Mouse (Mus musculus): ENCODE measurements around the gene Gns. TPM values are rescaled to one million over a fixed set of nuclear protein-coding genes. Genes with fewer than 3 reads are reported as not detected.

The Gns gene
- total RNA-seq, 2 experiments from 2014 or later: 159 to 213 TPM

DNA sequence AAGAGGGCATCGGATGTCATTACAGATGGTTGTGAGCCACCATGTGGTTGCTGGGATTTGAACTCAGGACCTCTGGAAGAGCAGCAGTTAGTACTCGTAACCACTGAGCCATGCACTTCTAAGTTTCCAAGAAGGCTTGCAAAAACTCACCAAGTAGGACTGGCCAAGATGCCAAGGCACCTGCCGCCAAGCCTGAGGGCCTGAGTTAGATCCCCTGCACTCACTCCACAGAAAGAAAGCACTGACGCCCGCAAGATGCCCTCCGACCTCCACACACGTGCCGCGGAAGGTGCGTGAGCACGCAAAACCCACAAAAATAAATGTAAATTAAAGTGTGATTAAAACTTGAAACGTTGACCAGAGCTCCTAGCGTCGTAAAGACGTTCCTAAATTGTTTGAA is 584 bp upstream of the Gns start:
- DNase-seq: no peak

DNA sequence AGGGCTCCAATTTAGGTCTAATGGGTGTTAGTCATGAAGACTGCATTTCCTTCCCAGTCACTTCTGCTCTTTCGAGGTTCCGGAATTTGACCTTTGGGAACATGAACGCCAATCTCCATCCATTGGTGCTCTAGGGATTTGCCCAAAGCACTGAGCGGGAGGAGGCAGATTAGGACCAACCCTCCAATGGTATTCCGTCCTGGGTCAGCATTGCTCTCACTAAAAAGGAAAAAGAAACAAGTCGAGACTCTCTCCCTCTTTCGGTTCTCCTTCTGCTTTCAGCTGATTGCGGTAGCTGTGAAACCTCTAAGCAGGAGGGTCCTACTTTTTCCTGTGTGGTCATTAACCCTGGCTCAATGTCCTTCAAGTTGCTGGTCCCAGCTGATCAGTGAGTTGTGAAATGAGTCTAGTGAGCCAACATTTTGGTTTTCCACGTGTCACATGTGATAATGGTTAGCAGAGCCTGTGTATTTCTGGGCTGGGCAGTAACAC is 937 bp downstream of the Gns start:
- peak; percentile 43 to 58 for DNase-seq

DNA sequence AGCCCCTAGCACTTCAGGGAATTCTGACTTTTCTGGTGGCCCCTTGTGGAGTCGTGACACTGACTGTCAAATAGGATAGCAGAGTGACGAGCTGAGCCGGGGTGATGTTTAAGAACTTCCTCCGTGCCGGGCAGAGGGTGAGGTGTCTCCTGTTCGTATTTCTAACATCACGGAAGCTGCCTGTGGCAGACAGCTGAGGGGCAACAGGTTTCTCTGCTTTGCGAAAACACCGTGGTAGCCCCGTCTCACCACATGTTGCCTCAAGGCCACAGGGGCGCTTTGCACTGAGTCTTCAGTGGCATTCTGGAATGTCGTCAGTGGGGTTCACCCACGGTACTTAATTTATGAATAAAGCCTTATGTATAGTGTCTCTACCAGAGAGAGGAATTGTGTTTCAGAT is 2.4 kb downstream of the Gns start:
- no peak for DNase-seq

DNA sequence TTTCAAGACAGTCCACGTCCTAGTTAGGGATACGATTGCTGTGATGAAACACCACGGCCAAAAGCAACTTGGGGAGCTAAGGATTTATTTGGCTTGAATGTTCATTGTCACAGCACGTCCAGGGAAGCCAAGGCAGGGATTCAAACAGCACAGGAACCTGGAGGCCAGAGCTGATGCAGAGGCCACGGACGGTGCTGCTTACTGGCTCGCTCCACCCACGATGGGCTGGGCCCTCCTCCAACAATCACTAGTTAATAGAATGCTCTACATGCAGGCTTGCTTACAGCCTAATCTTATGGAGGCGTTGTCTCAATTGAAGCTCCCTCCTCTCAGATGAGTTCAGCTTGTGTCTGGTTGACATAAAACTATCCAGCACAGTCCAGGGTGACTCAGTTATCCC is 2.9 kb downstream of the Gns start:
- DNase-seq: no peak

DNA sequence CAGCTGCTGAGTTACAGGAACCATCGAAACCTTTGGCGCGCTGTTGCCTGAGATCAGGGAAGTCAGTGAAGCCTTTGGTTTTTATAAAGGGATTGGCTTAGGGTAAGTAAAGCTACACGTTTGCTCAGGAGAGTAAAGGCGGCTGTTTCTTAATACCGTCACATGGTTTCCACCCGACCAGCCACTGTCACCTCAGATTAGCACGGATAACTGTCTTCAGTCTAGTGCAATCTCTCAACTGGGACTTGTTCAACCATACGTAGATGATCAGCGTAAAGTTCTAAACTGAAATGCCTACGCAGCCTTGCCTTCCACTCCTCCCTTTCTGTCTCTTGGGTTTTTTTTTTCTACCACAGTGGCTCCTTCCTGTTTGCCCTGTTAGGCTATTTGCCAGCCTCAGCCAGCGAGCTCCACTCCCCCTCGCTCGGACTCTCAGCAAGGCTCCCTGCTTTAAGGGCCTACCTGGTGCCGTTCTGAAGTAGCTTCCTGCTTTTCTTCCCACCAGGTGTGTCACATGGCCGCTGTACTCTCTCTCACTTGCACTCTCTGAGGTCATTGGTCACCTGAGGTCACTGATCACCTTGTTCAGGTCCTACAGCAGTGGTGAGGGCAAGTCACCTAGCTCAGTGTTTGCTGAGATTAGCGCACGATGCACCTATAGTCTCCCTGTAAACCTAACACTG is 4.0 kb downstream of the Gns start:
- no peak for DNase-seq

DNA sequence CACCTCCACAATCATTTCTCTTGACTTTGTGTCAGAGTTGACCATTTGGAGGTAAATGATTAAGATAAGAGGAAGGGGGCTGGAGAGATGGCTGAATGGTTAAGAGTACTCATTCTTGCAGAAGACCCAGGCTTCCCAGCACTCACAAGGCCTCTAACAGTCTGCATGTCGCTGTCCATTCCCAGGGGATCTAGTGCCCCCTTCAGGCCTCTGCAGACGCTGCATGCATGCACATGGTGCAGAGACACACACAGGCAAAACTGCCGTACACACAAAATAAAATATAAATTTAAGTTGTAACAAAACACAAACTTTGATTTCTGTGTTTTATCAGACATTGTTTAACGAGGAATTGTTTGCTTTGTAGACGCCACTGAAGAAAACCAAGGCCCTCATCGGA is 5.9 kb downstream of the Gns start:
- DNase-seq: peak in 1 of 2 experiments; percentile 31

DNA sequence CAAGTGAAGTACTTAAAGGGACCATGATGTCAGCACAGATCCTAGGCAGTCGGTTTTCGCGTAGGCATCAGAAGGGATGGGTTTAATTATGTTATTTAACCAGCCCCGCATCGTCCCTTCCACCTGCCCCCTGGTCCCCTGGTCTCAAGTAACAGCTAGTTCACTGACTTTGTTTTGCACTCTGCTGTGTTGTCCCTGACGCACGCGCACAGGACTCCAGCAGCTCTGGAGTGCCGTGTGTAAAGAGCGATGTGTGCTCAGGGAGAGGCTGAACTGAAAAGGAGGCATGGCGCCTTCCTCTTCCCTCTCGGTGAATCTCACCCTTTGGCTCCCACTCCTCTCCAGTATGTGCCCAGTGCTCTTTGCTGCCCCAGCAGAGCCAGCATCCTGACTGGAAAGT is 9.1 kb downstream of the Gns start:
- DNase-seq: no peak

DNA sequence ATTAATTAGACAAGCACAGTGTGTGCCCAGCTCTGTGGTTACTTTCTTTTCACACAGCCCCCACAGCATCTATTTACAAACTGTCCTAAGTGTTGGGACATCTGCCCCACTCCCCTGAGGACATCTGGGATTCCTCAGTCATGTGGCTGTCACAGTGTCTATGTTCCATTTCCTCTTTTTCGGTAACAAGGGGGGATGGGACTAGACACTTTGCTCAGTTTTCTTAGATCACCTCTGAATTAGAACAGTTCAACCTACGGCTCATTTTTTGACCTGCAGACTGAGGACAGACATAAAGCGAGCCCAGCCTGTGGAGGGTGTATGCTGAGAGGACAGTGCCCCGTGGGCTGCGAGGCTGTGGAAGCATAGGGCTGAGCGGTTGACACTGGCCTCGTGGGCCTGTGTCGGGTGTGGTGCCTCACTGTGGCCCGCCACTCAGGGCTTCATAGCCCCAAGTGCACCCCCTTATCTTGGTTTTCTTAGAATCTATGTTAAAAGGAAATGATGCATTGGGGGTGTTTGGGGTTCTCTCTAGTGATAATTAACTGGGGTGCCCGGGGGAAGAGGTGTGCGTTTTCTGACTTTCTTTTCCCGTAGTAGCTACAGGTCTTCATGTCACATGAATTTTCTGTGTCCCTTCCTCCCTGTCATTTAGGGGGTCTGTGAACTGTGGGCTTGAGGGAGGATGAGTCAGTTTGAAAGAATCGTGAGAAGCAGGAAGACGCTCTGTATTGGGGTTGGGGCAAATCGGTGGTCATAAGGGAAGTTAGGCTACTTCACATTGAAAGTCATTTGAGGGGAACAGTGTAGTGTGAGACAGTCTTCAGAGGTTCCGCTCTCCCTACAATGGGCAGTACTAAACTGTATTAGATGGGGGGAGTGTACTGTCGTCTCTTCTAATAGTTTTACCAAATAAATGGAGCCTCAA is 10.1 kb downstream of the Gns start:
- DNase-seq: no peak

DNA sequence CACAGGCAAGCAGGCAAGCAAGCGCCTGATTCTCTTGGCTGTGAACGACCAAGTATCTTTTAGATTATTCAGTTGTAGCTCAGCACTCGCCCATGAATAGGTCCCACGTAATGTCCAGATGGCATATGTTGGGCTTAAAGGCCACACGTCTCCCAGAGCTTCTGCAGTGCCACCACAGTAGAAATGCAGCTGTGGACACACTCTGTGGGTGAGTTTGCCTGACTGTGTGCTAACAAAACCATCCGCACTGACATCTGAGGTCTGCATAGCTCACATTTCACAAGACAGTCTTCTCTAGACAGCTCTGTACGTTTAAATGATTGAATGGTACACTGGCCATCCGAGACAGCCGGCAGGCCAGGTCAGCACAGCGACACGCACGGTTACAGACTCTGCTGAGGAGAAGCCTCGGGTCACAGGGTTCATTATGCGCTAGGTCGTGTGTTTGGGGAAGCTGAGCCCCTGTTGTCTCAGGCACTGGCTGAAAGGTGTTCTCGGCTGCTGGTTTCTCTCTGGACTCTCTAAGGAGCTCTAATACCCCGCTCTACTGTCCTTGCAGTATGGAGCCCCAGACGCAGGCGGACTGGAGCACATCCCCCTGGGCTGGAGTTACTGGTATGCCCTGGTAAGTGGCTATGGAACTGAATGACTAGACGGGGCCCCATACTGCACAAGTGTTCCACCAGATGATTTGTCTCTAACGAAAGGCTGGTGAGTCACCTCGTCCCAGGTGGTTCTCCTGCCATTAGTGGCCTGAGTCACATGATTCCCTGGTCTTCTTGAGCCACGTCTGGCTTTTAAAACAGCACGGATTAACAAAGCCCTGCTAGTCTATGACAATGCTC is 11.0 kb downstream of the Gns start:
- DNase-seq: no peak

DNA sequence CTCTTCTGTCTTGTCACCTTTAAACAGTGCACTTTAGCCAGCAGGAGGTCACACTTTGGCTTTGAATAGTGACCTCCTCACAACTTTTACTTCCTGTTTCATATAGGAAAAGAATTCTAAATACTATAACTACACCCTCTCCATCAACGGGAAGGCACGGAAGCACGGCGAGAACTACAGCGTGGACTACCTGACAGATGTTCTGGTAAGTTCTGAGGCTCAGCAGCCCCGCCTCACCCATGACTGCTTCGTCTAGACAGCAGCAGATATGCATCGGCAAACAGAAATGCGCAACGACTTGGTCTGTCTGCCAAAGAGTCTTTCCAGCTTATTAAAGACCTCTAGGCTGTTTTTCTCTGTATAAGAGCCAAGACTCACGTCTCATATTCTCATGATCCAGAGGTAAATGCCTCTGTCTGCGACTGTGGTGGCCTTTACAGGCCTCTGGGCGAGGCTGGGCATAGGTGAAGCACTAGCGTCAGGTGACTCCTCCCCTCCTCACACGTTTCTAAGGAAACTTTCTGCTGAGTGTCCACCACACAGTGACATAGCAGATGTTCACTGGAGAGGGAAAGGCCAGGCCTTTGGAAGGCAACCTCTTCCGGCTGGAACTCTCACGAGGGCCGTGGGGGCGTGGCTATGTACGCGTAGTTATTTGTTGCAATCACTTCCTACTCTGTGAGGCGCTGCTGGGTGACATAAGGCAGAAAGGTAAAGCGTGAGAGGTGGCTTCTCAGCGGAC is 11.8 kb downstream of the Gns start:
- DNase-seq: no peak

DNA sequence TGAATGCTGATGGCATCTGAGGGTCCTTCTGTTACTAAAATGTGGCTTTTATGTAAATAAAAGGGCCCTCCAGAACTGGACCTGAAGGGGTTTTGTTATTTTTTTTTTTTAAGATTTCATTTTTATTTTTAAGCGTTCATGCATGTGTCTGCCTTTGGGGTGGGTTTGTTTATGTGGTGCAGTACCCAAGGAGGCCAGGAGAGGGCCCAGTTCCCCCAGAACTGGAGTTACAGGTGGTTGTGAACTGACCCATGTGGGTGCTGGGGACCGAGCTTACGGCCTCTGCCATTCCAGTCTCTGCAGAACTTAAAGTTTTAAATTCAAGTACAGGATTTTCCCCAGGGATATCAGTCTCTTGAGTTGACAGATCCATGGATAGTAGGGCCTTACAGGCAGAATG is 14.5 kb downstream of the Gns start:
- DNase-seq: no peak

DNA sequence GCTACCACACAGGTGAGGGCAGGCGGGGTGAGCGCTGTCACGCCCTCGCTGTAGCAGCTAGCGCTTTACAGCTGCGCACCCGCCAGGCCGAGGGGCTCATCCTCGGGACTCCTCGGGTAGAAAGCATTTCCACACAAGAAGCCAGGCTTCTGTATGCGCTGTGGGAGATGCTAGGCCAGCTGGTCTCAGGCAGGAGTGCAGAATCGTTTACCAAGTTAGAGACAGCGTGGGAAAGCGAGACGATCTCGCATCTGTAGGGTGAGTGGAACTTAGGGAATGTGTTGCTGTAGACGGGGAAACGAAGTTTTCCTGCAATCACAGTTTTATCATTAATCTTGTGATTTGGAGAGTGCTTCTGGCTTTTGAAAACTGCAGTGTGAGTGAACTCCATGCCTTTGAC is 16.4 kb downstream of the Gns start:
- DNase-seq: no peak

DNA sequence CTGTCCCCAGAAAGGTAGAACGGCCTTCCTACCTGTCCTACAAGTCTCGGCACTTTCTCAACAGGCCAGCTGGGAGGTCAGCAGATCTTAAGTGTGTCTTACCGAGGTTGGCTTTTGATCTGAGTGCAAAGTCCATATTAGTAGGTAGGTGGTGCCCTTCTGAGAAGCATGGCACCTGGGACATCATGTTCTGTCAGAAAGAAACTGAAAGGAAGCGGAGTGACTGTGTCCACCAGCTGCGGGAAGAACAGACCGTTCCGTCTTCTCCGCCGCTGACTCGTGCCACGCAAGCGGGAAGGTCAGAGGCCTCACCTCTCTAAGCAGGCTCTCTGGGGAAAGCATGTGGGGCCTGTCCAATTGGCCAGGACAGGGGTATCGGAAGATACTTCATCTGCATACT is 19.8 kb downstream of the Gns start:
- no peak for DNase-seq

DNA sequence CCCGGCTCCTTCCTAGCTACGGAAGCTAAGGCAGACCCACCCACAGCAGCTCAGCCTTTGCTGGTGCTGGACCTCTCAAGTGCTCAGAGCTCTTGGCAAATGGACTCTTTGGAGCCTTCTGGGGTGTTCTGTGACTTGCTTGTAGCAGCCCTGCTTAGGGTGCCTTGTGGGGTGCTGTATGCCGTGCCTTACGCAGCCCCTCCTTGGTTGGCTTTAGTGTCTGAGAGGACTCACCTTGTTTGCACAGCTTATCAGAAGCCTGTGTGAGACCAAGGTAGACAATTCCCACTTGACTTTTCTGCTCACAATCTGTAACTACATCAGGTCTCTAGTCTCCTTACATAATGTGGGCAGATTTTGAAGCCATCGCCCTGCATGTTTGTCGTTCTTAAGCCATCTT is 20.8 kb downstream of the Gns start:
- DNase-seq: no peak

DNA sequence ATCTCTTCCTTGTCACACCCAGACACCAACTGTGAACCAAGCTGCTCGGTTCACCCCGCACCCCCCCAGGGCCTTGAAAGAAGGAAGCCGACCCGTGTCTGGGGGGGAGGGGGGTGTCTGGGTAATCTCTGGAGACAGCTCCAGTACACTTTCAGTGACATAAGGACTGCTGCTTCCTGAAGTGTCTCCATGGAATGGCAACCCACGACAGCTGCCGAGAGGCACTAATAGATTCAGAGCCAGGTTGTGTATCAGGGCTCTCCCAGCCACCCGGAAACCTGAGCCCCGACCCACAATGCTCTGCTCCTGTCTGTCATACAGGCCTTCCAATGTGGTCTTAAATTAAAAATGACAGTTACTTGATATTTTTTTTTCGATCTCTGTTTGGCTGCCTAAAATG is 21.5 kb downstream of the Gns start:
- DNase-seq: no peak

DNA sequence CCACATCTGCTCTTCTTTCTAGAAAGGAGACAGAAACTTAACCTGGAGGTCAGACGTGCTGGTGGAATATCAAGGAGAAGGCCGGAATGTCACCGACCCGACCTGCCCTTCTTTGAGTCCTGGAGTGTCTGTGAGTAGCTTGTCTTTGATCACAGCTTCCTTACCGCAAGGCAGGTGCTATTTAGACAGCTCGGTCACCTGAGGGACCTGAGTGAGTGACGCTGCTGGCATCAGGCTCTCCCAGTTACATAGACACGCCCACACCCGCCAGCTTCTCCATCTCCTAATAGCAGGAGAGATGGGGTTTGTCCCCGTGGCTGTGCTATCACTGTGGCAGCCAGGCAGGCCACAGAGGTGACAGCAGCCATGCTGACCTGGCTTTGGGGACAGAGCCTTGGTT is 25.7 kb downstream of the Gns start:
- DNase-seq: no peak

DNA sequence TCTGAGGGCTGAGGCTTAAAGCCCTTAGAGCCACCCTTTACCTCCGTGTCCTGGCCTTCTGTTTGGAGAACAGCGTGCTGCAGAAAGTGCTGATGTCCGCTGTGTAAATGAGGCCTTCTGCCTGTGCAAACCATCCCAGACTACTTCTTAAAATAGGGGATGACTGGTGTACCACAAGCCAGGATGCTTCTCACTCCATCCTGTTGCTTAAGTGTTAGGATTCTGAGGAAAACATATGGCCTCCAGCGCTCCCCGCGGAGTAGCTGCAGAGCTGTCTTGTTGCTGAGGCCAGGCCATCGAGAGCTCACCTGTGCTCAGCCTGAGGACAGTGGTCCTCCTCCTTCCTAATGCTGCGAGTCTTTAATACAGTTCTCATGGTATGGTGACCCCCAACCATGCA is 27.0 kb downstream of the Gns start:
- no peak for DNase-seq

DNA sequence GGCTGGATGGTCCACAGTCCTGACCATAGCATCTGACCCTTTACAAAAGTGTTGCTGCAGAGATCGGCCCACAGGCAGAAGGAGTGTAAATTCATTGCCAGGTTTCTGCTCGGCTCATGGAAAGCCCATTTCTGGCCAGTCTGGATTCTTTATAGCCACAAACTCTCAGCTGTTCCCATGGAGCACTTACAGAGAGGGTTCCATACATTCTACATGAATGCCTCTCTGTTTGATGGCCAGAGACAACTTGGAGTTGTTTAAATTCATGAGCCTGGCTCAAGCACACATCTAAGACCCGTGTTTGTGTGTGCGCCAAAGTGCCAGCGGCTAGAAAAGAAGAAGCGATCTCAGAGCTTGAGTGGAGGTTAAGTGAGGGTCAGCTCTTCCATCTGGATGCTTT is 29.4 kb downstream of the Gns start:
- no peak for DNase-seq

DNA sequence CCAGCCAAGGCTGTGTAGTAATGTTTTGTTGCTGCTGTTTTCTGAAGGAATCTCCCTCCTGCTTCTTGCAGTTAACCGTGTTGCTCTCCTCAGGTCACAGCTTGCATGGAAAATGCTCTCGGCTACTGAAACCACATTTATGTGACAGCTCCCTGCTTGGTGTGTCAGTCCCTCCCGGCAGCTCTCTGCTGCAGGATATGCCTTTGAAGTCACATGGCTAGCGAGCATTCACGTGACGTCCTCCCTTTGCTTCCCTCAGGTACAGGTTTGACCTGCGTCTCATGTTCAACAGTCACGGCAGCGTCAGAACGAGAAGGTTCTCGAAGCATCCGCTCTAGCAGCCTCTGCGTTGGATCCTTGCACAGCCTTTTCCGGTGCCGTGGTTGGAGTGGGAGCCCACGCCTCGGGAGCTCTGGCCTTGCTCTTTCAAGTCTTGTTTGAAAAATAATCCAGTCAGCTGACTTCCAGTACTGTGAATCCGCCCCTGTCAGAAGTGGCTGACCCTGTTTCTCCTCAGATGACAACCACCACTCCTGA is 30.0 kb downstream of the Gns start:
- peak; percentile 41 to 47 for DNase-seq

DNA sequence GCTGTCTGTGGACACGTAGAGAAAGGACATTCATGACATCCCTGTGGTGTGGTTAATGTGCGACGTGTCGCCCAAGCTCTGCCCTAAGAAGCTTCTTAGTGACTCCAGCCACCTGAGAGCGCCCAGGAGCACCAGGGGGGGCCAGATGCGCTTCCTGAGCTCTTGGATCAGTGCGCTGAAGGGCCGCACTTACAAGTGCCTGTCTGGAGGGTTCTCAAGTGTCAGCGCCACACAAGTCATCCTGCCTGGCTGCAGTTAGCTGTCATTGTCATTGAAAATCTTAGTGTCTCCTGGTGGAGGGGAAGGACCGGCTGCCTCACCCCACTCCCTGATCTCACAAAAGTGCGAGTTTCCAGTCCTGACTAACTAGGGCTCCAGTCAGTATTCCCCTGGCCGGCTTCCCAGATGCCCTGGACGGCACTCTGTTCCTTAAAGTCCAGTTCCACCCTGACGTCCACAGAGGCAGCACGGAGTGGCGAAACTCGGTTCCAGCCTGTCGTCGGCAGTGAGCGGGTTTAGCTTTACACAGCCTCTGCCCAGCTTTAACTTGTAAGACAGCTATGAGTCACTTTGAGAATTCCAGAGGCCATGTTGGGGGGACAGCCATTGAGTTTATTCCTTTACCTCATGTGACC is 30.8 kb downstream of the Gns start:
- peak; percentile 15 to 32 for DNase-seq

DNA sequence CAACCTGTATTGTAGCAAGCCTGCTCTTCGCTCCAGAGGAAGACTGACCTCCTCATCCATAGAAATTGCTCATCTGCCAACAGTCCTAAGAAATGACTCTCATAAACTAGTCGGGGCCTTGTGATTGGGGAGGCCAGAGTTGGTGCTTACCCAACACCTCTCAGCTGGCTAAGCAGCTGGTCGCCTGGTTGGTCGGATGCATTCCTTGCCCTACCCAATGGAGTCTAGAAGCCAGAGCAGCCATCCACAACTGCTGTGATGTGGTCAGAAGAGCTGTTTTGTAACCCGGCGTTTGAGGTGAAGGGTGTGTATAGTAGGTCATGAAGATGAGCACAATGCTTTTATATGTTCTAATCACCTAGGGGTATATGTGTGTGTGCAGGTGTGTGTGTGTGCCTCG is 33.7 kb downstream of the Gns start:
- no peak for DNase-seq
